Mouse (Mus musculus) kidney, postnatal 4 days (tissue): ENCODE results near the gene Gm21985.
"Not testable (repeated sequence)": the region's sequence is repeated elsewhere in the genome, so short reads cannot be mapped to it uniquely, and the experiment has no call there.

Source experiments
- DNase-seq, 2 experiments: peaks; one replicate each; pipeline ENCODE4 v3.0.0; 2021; ENCODE audit warnings: mixed read lengths in 2 of 2

Gene Gm21985

GRCm38 (mm10) chr2:112265448-112266241 is 469 bp upstream of the Gm21985 start, which contains the start of gene Slc12a6:
Gene Slc12a6, plus strand, starts transcription at chr2:112265825.
- peak; percentile 94 to 96 for DNase-seq

GRCm38 (mm10) chr2:112266780-112267179 is 666 bp downstream of the Gm21985 start:
- DNase-seq: no peak

- no peak for DNase-seq
Measured at GRCm38 (mm10) chr2:112267547-112268269, 1.6 kb downstream of the Gm21985 start.

DNA sequence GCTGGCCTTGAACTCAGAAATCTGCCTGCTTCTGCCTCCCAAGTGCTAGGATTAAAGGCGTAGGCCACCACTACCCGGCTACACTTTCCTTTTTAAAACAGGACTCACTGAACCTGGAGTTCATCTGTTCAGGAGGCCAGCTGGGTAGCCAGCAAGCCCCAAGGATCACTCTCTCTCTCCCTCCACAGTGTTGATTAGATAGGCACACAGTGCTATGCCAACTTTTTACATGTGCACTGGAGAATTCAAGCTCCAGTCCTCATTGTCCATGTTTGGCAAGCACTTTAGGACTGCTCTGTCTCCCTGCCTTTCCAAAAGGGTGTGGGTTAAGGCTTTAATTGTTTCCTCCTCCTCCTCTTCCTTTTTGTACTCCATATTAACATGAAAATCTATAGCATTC is 3.9 kb downstream of the Gm21985 start:
- DNase-seq: no peak

GRCm38 (mm10) chr2:112272909-112273308 is 6.8 kb downstream of the Gm21985 start:
- DNase-seq: no peak

DNA sequence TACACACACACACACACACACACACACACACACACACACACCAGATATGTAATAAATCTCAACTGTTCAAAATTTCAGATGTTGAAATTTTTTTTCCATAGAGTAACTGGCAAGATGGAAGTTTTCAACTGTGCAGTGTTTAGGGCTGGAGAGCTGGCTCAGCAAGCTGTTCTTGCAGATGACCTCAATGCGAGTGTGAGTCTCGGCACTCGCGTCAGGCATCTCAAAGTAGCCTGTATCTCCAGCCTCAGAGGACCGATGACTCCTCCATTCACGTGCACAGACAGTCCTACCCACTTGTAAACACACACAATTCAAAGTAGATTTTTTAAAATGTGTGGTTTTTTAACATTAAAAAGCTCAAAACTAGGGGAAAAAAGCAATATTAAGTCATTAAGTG is 7.4 kb downstream of the Gm21985 start:
- DNase-seq: no peak

DNA sequence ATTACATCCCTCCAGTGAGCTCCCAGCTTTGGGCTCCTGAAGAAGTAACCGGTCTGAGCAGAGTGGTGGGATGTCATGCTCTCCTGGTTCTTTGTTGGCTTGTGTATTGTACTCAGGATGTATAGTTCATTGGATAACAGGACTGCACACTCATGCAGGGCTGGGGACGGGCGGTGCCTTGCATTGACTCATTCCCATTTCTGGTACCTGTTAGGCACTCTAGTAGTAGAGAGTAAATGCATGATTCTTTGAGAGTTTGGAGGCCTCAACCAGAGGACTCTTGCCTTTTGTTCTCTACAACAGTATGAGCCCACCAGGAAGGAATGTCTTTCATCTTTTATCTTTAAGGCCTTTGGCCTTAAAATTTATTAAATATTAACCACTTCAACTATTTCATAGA is 10.8 kb downstream of the Gm21985 start:
- DNase-seq: no peak

- no peak for DNase-seq
Measured at GRCm38 (mm10) chr2:112282846-112283245, 16.7 kb downstream of the Gm21985 start.

DNA sequence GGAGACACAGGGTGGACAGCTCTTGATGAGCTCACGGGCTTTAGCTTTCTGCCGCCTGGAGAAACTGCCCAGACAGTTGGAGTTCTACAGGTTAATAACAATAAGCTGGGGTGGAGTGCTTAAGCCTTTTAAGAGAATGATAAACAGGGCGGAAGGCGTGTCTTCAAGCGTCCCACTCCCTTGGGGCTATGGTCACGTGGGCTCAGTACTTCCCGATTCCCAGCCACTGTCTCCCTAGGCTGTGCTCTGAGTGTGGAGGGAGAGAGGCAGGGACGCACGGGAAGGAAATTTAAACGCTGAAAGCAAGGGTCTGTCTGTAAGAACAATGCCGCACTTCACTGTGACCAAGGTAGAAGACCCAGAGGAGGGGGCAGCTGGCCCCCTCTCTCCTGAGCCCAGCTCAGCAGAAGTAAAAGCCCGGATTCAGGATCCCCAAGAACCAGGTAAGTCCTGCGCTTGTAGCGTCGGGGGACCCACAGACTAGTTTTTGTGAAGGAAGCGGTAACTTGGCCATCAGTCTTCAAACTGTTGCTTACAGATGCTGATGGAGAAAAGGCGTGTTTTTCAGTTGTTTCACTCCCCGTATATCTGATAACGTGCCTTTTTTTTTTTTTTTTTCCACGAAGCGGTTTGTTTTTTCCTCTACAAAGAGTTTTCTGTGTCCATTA is 18.4 kb downstream of the Gm21985 start:
- peak; percentile 72 to 79 for DNase-seq

GRCm38 (mm10) chr2:112285031-112285390 is 18.9 kb downstream of the Gm21985 start:
- no peak for DNase-seq

- DNase-seq: not testable (repeated sequence)
Measured at GRCm38 (mm10) chr2:112286062-112286461, 19.9 kb downstream of the Gm21985 start.

DNA sequence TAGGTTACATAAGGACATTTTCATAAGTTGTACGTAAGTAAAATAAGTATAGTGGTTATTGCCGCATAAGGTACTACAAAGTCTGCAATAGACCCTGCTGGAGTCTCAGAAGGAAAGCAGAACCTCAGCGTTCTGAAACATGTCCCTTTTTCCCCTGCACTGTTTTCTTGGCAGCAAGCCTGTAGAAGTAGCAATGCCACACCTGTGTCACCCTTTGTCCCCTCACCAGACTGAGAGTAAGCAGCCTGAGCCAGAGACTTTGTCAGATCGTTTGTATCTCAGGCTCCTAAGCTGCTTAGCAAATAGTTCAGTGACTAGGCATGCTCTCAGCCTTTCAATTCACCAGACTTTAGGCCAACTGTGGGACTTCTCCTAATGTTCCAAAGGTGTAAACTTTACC is 20.9 kb downstream of the Gm21985 start:
- no peak for DNase-seq

DNA sequence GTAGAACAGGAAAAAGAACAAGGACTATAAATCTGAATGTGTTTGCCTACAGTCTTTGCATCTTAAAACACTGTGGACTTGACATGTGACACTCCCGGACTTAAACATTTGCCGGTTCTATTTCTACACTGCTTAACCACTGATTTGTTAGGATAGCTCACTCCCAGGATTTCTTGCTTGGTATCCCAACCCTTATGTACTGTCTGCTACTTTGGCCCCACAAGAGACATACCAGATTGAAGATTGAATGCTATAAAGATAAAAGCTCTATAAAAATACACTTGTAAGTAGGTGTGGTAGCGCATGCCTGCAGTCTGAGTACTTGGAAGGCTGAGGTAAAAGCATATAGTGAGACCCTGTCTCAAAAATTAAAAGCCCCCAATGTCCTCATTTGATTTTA is 23.4 kb downstream of the Gm21985 start:
- DNase-seq: no peak

DNA sequence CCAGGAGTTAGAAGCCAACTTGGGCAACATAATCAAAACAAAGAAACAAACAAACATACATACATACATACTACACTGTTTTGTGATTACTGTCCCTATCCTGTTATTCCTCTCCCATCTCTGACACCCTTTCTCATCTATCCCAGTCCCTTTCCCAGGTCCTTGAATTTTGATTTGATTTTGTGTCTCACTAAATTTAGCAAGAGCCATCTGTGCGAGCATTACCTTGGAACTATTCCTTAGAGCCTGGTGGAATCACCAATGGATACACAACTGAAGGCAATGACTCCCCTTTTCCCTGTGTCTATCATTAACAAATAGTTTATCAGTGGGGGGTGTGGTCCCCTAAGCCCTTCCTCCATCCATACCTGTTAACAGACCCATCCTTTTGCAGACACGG is 26.7 kb downstream of the Gm21985 start:
- no peak for DNase-seq

DNA sequence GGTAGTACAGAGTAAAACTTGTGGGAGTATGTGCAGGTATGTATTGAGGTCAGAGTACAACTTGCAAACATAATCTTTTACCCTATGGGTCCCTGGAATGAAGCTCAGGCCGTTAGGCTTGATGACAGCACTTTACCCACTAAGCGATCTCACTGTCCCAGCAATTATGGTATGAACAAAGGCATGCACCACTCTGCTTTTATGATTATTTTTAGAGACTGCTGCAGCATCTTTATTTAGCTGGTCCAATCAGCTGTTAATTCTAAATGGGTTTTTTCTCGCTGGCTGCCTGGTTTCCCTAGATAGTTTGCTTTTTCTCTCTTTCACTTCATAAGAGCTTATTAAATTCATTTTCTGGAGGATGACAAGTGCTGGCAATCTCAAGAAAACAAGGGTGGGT is 30.1 kb downstream of the Gm21985 start:
- no peak for DNase-seq

- DNase-seq: no peak
Measured at GRCm38 (mm10) chr2:112298221-112298620, 32.1 kb downstream of the Gm21985 start.

DNA sequence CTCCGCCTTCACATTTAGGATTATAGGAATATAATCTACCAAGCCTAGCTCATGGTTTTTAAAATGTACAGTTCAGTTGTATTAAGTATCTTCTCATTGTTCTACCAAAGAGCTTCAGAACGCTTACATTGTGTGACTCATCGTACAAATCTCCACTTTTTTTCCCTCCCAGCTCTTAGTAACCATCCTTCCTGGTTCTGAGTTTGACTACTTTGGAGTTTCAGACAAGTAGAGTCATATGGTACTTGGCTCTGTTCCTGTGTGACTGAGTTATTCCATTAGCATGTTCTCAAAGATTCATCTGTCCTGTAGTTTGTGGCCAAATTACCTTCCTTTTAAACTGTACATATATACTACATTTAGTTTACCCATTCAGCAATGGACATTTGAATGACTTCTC is 42.6 kb downstream of the Gm21985 start:
- DNase-seq: no peak

GRCm38 (mm10) chr2:112309161-112309600 is 43.1 kb downstream of the Gm21985 start:
- peak in 1 of 2 experiments; percentile 7 for DNase-seq

- DNase-seq: no peak
Measured at GRCm38 (mm10) chr2:112315638-112316037, 49.5 kb downstream of the Gm21985 start.

- DNase-seq: no peak
Measured at GRCm38 (mm10) chr2:112318227-112318626, 52.1 kb downstream of the Gm21985 start.

DNA sequence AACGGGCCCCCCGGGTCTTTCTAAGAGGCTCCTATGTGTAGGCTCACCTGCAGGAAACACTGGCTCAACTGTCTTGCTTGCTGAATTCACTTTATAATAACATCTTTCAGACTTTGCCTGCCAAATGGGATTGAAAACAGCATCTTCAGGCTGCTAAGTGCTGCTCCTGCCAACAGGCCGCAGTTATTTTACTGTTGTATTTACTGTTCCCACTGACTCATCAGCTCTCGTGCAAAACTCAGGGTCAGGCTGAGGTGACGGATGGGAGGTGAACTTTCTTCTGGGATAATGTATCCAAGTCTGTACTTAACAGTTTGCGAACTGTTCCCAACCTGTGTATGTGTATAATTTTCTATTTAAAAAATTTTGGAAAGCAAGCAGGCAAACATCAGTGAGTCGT is 52.8 kb downstream of the Gm21985 start:
- no peak for DNase-seq

GRCm38 (mm10) chr2:112328069-112328777 is 62.1 kb downstream of the Gm21985 start:
- no peak for DNase-seq
